Mouse (Mus musculus): ENCODE measurements around the gene D8Ertd738e.

Gene D8Ertd738e

DNA sequence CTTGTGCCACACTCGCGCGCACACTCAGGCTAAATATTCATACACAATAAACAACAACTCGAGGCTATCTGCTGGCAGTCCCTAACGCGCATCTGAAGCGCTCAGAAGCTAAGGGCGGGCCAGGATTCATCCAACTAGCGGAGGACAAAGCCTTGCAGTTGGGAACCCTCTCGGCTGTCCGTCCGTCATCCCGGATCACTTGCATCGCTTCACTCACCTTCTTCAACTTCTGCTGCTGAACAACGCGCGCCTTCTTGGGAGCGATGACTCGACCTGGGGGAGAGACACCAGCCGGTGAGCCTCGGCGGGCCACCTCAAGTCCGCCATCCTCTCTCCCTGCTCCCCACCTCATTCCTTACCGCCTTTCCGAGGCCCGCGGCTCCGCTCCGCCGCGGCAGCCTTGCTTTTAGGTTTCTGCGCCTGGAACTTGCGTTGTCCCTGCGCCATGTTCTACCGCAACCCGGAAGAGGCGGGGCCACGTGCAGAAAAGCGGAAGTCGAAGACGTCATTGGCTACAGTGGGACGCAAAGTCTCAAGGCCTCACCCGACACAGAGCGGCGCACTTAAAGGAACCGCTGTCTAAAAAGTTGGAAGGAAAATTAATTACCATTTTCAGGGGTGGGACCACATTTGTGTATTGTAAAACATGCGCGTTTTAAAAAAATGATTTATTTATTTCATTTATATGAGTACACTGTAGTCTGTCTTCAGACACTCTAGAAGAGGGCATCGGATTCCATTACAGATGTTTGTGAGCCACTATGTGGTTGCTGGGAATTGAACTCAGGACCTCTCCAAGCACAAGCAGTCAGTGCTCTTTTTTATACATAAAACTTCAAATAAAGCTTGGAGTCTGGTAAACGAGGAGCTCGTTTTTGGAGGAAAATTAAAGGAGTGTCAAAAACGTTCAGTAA, at the start of gene D8Ertd738e:
D8Ertd738e (minus strand) TSS at position 463 of the 914 bp plus-strand sequence.
- DNase-seq (ENCODE audit: low read depth, low spot score) = no peak

DNA sequence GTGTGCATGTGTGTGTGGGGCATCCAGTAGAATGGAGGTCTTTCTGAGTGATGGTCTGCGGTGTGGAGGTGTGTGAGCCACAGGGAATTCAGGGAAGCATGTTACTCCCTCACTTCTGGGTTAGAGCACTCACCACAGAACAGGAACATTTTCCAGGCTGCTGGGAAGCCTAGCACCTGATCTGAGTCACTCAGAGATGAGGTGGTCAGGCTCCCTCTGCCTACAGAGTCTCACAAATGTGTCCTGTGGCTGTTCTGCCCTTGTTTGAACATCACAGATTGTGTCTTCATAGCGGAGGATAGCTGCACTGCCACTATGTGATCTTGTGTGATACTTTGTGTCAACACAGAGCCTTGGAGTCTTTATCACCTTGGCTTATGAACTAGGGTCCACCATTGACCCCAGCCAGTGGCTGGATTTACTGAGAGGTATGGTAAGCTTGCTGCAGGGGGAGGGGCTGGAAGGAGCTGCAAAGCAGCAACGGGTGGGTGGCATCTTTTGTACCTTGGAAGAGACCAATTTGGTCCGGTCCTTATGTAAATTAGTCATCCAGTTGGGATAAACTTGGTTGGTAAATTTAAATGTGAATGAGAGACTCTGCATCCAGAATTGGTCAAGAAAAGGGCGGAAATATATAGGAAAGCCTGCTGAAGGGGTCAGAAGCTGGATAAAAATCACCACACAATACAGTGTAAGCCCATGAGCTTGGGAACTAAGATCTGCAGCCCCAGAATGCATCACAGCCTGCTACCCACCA, 47.7 kb upstream of the D8Ertd738e start:
- DNase-seq (ENCODE audit: low read depth, low spot score) = no peak

DNA sequence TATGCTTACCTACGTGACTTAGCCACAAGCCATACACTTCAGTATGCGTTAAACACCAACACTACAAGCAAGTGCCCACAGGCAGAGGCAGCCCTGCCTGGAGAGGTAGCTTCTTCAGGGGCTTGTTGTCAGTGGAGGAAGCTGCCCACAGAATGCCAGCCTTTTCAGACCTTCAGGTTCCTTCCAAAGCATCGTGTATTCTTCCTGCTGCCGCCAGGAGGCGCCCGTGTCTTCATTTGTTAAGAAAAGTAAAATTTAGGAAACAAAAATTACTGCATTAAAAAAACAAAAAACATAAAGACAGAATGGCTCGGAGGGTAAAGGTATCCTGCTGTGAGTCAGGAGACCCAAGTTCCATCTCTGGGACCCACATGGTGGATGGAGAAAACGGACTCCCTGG, 42.2 kb upstream of the D8Ertd738e start:
- peak; percentile 46 for DNase-seq (ENCODE audit: low read depth, low spot score)

DNA sequence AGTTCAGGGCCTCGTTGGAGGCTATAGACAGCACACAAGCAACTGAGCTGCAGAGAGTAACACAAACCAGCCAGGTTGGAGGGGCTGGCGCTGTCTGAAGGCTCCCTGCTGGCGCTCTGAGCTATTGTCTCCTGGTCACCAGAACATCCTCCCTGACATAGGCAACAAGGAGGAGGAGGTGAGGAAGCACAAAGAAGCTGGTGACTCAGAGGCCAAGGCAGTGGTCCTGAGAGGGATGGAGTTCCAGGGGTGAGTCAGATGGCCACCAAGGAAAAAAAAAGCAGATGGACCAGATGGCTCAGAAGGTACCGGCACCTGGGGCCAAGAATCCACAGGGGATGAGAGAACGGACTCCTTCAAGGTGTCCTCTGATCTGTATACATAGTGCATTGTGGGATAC, 41.6 kb upstream of the D8Ertd738e start:
- no peak for DNase-seq (ENCODE audit: low read depth, low spot score)

DNA sequence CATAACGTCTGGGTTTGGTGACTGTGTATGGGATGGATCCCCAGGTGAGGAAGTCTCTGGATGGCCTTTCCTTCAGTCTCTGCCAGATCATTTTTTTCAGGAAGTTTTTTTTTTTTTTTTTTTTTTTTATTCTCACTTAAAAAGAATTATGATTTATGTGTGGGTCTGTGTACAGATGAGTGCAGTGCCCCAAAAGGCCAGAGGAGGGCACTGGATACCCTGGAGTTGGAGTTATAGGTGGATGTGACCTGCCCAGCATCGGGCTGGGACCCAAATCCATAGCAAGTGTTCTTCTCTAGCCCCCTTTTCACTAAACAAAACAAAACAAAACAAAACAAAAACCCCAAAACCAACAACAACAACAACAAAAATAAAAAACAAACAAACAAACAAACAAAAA, 39.4 kb upstream of the D8Ertd738e start:
- DNase-seq (ENCODE audit: low read depth, low spot score) = no peak

DNA sequence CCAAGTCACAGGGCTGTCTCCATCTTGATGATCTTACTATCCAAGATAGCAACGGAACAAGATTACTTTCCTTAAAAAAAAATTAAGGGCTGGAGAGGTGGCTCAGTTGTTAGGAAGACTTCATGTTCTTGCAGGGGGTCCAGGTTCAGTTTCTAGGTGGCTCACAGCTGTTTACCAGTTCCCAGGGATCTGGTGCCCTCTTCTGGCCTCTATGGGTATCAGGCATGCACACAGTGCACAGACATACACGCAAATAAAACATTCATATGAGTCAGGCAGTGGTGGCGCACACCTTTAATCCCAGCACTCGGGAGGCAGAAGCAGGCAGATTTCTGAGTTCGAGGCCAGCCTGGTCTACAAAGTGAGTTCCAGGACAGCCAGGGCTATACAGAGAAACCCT, 36.1 kb upstream of the D8Ertd738e start:
- peak; percentile 63 for DNase-seq (ENCODE audit: low read depth, low spot score)

DNA sequence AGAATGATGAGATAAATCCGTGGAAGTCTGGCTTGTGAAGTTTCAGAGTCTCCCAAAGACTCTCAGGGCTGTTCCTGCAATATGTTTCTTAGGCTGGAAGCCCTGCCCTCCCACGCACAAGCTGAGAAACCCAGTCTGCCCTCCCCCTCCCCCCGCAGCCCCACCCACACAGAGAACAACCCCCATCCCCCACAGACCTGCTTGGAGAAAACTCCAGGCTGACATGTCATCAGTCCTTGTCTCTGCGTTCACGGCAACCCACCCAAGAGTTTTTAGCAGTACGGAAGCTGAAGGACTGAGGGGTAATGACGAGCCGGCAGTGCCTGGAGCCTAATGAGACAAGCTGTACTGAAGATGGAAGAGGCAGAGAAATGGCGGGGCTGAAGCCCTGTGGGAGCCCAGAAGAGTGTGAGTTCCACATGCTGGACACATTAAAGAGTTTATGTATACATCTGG, 35.1 kb upstream of the D8Ertd738e start:
- no peak for DNase-seq (ENCODE audit: low read depth, low spot score)

DNA sequence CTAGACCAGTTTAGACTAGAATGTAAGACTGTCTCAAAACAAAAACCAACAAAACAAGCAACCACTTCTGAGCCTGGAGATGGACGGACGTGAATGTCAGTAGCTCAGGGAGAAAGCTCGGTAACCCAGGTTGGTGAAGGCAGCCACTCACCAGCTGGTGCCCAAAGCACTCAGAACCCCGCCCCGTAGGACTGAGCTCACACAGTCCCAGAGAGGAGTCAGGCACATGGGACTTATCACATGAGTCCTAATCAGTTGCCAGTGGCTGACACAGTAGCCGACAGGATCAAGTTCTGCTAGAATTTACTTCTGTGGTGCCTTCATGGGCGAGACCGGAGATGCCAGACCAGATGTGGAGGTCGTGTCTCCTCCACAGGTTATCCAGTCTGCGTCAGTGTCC, 31.3 kb upstream of the D8Ertd738e start:
- no peak for DNase-seq (ENCODE audit: low read depth, low spot score)

DNA sequence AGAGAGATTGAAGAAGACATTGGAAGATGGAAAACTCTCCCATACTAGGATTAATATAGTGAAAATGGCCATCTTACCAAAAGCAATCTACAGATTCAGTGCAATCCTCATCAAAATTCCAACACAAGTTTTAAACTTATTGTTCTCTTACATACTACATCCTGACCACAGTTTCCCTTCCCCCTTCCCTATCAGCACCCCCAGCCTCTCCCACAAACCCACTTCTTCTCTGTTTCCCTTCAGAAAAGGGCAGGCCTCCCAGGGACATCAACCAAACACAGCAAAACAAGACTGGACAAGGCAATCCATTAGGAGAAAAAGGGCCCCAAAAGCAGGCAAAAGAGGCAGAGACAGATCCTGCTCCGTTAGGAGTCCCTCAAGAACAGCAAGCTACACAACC, 26.9 kb upstream of the D8Ertd738e start:
- DNase-seq (ENCODE audit: low read depth, low spot score) = no peak

DNA sequence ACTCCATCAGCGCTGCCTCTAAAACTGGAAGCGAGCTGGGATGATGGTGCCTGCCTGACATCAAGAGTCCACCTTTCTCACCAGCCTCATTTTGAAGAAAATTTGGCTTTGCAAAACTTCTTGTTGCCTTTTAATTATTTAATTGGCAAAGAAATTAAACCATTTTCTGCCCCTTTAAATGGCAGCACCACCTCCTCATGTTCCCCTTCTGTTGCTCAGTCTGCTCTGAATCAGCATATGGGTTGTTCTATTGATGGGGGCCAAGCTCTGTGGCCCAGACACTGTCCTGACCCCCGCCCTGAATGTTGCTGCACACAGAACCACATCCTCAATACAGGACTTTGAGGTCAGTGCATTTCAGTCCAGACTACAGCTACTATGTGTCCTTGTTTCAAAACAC, 24.4 kb upstream of the D8Ertd738e start:
- no peak for DNase-seq (ENCODE audit: low read depth, low spot score)

DNA sequence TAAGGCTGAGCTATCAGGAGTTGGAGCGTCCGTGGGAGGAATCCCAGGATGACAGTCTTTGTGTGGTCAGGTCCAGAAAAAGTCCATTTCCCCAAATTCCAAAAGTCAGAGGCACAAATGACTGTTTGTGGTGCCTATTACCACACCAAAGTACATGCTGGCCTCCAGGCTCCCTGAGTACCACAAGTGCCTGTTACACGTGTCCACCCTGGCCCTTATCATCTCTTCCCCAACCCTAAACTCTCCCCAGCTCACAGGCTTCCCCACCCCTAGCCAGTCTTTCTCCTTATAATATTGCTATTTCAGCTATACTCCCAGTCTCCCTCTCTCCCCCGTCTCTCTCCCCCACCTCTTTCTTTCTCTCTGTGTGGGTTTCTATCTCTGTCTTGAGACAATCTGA, 22.8 kb upstream of the D8Ertd738e start:
- DNase-seq (ENCODE audit: low read depth, low spot score) = no peak

DNA sequence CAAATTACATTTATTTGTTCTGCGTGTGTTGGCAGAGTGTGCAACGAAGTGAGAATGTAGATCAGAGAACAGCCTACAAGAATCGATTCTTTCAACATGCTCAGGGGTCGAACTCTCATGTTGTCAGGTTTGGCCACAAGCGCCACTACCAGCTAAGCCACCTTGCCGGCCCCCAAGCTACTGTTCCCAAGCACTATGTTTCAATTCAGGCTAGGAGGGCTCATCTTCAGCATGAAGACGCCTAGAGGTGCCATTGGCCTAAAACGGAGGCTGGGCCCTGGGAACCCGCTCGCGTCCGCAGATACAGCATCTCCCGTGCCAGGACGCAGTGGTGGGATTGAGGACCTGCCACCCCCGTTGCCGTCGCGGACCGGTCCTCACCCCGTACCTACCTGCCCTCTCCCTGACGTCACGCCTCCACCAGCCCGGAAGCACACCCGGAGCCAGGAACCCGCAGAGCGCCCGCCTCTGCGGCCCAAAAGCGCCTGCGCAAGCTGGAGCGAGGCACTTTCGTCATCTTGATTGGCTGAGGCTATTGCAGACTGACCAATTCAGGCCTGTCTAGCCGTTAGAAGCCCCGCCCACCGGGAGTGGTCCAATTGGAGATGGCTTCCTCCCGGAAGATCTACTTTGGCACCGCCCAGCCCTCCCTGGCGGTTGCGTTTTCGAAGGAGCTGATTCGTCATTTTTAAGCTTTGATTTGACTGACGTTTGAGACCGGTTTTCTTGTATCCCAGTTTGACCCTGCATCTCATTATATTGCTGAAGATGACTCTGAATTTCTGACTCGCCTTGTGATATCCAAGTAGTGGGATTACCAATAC, 20.6 kb upstream of the D8Ertd738e start, which contains the start of gene Ccdc130:
Ccdc130 (minus strand) TSS at position 431 of the 824 bp plus-strand sequence.
- DNase-seq (ENCODE audit: low read depth, low spot score) = peak; percentile 100

DNA sequence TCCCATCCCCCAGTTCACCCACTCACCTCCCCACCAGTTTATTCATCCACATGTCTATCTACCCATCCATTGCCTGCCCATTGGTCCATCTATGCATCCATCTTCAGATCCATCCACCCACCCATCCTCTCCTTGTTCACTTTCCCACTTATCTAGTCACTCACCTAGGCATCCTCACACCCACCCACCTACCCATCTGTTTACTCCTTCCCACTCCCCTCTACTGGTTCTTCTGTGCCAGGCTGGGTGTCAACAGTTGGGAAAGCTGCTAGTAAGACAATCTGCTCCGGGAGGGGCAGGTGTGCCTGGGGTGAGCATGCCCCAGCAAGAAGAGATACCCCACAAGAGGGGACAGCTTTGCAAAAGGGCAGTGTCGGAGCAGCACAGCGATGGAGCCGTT, 11.6 kb upstream of the D8Ertd738e start:
- no peak for DNase-seq (ENCODE audit: low read depth, low spot score)

DNA sequence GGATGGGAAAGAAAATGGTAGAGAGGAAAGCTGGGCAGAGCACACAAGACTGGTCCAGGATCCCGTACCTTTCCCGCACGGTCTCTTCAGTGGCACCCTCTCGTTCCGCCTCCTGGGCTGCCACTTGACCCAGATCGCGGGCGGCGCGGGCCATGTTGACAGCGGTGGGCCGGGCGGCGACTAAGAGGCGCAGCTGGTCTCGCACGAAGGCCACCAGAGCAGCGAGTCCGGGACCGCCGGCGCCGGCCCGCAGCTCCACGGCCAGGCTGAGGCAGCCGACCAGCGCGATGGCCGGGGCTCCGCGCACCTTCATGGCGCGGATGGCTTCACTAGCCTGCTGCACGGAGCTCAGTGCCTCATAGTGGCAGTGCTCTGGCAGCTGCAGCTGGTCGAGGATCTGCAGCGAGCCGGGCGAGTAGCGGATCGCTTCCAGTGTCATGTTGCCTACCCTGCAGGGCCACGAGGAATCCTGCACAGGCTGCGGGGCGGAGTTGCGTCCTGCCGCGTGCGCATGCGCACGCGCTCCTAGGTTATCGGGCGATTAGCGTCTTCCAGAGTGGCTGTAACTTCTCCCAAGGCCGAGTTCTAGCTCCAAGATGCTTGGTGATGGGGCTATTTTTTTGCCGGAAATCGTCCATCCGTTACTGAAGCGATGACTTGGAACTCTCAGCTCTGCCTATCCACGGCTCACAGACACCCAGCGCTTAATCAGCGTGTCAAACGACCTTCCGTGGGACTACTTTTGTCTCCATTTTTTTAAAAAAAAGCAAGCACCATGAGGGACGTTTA, 7.5 kb upstream of the D8Ertd738e start, which contains the start of gene Mri1:
Mri1 (minus strand) TSS at position 505 of the 789 bp plus-strand sequence.
- DNase-seq (ENCODE audit: low read depth, low spot score) = peak; percentile 96

DNA sequence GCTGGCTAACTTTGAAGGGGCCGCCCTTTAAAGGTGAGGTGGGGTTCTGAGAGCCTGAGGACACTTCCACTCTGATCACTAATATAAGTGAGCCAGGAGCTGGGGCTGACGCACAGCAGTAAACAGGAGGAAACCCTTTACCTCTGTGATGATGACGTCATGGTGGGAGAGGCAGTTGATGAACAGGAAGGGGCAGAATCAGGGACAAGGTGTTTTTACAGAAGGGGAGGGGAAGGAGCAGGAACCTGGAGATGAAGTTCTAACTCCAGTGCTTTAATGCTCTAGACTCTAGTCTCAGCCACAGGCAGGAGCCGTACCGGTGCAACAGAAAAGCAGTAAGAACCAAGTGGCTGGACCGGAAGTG, 6.9 kb upstream of the D8Ertd738e start:
- no peak for DNase-seq (ENCODE audit: low read depth, low spot score)

DNA sequence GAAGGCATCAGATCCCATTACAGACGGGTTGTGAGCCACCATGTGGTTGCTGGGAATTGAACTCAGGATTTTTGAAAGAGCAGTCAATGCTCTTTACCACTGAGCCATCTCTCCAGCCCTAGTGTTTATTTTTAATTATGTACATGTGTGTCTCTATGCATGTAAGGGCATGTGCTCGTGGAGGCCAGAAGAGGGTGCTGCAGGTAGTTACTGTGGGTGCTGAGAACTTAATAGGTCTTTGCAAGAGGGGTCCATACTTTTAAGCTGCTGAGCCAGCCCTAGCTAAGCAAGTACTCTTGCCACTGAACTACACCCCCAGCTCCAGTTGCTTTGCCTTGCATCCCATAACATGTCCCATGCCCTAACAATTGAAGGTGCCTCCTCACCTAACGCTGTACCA, 6.3 kb upstream of the D8Ertd738e start:
- DNase-seq (ENCODE audit: low read depth, low spot score) = no peak

DNA sequence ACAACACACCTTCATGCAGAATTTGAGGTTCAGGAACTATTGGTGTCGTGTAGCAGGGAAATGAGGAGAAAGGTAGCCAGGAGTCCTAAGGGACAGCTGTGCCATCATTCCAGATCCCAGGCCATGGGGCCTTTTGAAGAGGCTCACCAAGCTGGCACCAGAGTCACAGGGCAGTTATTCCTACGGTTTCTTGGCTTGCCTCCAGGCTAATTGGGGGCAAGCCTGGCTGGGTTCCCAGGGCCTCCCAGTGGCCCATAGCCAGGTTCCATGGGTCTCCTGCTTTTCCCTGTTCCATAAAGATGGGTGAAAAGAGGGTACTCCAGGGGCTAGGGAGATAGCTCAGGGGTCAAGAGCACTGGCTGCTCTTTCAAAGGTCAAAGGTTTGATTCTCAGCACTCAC, 7.7 kb downstream of the D8Ertd738e start:
- no peak for DNase-seq (ENCODE audit: low read depth, low spot score)

DNA sequence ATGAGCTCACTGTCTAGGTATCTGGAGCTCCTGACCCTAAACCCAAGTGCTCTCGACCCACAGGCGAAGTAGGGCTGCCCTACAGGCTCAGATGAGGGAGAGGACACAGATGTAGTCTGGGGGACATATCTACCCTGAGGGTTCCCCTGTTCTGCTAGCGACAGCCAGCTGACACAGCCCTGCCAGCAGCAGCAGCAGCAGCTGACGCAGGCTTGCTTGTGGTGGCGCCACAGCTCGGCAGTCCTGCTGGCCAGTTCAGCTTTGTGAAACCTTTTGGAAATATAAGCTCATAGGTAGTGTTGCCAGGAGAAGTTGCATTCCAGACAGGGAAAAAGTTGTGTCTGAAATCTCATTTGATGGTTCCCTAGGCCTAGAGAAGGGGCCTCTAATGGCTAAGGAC, 8.4 kb downstream of the D8Ertd738e start:
- DNase-seq (ENCODE audit: low read depth, low spot score) = no peak

DNA sequence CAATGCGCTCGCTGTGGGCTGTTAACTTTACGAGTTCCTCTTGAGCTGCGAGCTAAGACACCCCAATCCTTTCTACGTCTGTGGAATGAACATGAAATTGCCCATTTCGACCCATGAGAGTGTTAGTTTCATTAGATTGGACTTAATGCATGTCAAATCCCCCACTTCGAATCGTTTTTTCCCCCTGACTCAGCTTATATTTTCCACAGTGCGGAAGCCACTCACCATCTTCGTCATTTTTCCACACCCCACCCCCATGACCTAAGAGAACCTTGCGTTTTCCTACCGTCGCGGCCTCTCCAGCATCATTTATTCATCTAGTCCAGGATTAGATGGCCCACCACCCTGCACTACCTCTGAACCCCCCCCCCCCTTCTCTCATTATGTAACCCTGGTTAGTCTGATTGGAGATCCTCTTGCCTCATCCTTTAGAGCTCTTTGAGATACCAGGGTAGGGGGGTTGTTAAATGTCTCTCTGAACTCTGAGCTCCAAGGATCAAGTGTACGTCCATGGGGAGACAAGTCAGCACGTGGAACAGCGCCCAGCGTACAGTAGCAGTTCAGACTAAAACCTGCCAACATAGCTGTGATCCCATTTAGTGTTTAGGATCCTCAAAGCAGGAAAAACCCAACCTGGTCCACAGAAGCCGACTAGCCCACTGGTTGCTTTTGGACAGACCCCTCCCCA, 11.8 kb downstream of the D8Ertd738e start:
- no peak for DNase-seq (ENCODE audit: low read depth, low spot score)

DNA sequence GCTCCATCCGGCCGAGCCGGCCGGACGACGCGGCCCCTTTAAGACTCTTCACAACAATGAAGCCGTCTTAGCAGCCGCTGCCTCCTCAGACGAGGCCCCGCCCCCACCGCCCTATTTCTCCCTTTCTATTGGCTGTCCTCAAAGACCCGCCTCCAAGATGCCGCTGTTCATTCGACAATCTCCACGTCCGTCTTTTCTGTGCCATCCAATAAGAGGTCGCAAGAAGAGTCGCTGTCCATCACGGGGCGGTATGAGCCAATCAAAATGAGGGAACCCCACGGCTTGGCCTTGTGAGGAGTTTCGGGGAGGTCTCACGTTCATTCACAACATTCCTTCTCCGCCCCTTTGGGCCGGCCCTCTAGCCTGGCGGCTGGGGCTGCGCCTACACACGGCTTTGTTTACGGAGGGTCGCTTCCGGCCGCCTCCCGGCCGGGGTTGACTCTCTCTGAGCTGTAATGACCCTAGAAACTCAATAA, 12.5 kb downstream of the D8Ertd738e start, which contains the start of gene Zswim4:
Zswim4 (minus strand) TSS at position 58 of the 476 bp plus-strand sequence.
- DNase-seq (ENCODE audit: low read depth, low spot score) = peak; percentile 99

All from WW6 (cell line).